In genomic region chr19:6992011-6992858, GRCm38 (mm10) we compare ENCODE assay signal across 8 mouse cellular contexts. TPM values are rescaled to one million over a fixed set of nuclear protein-coding genes. Genes with fewer than 3 reads are reported as not detected.
DNase-seq lines count a peak whose midpoint lies in the region; ATAC-seq lines count a peak whose summit lies in the region.

Gene Dnajc4, minus strand, starts transcription at chr19:6992572.

- peak within 1 kb of the TSS; percentile 40; the same call in 1 of the 2 replicates for H3K27ac ChIP-seq in hindbrain, embryonic 14.5 days

- H3K4me3 ChIP-seq in hindbrain, embryonic 14.5 days (replicated peaks; ENCODE audit: low read length), result peak within 1 kb of the TSS; percentile 47

- WGBS in hindbrain, embryonic 14.5 days, result under 1% methylated on average over 37 of the region's 37 CpGs

- peak within 1 kb of the TSS; percentile 66 for H3K9ac ChIP-seq in hindbrain, embryonic 14.5 days

- no peaks in the 10 kb centered on the region for H3K27me3 ChIP-seq in hindbrain, embryonic 14.5 days (ENCODE audit: control insufficient read depth, insufficient read depth, low read length)

- peak; percentile 95 for ATAC-seq in hindbrain, embryonic 14.5 days (ENCODE audit: low FRiP score)

- H3K4me2 ChIP-seq in hindbrain, embryonic 14.5 days (replicated peaks), result peak within 1 kb of the TSS; percentile 91

- H3K4me1 ChIP-seq in hindbrain, embryonic 14.5 days (replicated peaks; ENCODE audit: control insufficient read depth, insufficient read depth, low read length), result peaks cover 31% of the 10 kb centered on the region

- no peaks in the 10 kb centered on the region for H3K36me3 ChIP-seq in hindbrain, embryonic 14.5 days (replicated peaks; ENCODE audit: control insufficient read depth, insufficient read depth)

- peak; percentile 99 for DNase-seq in R1 (ENCODE audit: low read depth, low spot score)
- DNase-seq in cerebellum, postnatal 25 days, result peak; percentile 92 to 96
- peak; percentile 88 to 89 for DNase-seq in frontal cortex, postnatal 25 days (ENCODE audit: low spot score in 2 of 2)
- peak; percentile 94 for DNase-seq in hindbrain, embryonic 14.5 days (ENCODE audit: low spot score)
- peak; percentile 94 for DNase-seq in left cerebral cortex, adult 11 months (ENCODE audit: low spot score)
- DNase-seq in lung, postnatal 4 days, result peak; percentile 97 to 98
- DNase-seq in retina, postnatal 7 days (ENCODE audit: low read depth, low spot score), result peak; percentile 88
- DNase-seq in urinary bladder, adult 2 months (ENCODE audit: low spot score), result peak; percentile 80

- H3K9me3 ChIP-seq in hindbrain, embryonic 14.5 days (ENCODE audit: control insufficient read depth, low read length), result no peaks in the 10 kb centered on the region

RNA-seq across cellular contexts. Expression of gene Dnajc4, which starts in this region (rescaled TPM):
- 22.8 and 23.7 TPM in 2 replicates for polyA plus RNA-seq in hindbrain, embryonic 14.5 days (2014; fragmentation: Nextera tagmentation; extraction: Ambion mirVana)
- polyA plus RNA-seq in urinary bladder, adult 2 months (2012; rRNA removed), result 61.7 and 65.2 TPM in 2 replicates

Comparison
In these comparisons a context has a peak if more than half of its experiments do, and no peak if none do; other contexts are left out.
1. Peak in every context shown above with its lines: DNase-seq, ATAC-seq, H3K4me3 ChIP-seq and H3K27ac ChIP-seq.